Mouse (Mus musculus): ENCODE measurements around the gene Arhgap45. TPM values are rescaled to one million over a fixed set of nuclear protein-coding genes. Genes with fewer than 3 reads are reported as not detected.
"Not testable (repeated sequence)": the region's sequence is repeated elsewhere in the genome, so short reads cannot be mapped to it uniquely, and the experiment has no call there.

Arhgap45 gene
- polyA plus RNA-seq, 1 experiment from 2014 or later, result 1.9 TPM

DNA sequence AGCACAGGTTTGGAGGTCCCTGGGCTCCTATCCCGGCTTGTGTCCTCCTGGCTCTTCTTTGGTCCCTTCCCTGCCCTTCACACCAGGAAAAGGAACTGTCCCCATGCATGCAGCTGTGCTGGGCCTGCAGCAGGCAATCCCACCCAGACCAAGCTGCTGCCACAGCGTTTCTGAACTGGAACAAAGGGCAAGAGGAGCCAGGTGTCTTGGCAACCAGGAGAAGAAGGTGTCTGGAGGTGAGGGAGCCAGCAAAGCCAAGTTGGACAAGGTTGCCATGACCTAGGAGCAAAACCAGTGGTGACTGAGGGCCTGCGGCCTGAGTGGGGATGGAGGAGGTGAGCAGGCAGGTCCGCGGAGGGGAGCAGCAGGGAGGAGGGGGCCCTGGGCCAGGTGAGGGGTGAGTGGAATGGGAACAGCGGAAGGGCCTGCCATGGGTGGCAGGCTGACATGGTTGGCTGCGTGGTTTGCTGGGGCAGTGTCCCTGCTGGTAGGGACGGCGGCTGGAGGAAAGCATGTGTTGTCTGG, 30.6 kb downstream of the Arhgap45 start, which contains the start of gene Gpx4:
Gpx4 (plus strand) TSS at position 126 of the 525 bp plus-strand sequence.
- 0 out of 2 replicates have a peak, but pooled peaks cover 6% of the 10 kb centered on the region for H3K4me1 ChIP-seq
- WGBS, result 42% methylated on average over 9 of the region's 9 CpGs
- no peak for ATAC-seq (replicated peaks)
- H3K27ac ChIP-seq, result no peak within 1 kb of the TSS
- no peak within 1 kb of the TSS for H3K9ac ChIP-seq
- H3K4me2 ChIP-seq, result no peak within 1 kb of the TSS
- H3K9me3 ChIP-seq, result no peaks in the 10 kb centered on the region
- H3K4me3 ChIP-seq, result no peak within 1 kb of the TSS
- H3K27me3 ChIP-seq (replicated peaks), result no peaks in the 10 kb centered on the region
- H3K36me3 ChIP-seq (replicated peaks), result no peaks in the 10 kb centered on the region

DNA sequence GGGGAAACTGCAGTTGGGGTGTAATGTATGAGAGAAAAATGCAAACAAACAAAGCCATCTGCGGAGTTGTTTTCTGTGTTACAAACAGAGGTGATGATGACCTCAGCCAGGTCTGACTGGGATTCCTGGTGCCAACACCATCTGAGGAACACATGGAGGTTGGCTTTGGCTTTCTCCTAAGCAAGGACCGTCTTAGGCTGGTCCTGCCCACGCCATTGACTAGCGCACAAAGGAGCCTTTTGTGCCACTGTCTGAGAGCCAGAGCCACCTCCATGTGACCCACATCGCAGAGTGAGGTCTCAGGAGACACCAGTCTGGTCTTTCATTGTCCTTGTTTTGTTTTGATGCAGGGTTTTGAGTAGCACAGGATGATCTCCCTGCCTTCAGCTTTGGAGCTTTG, 31.9 kb downstream of the Arhgap45 start:
- WGBS, result 12% methylated on average over 5 of the region's 5 CpGs
- Histone ChIP-seq H3K4me2 (no peak overlapping the region), H3K27ac (no peak overlapping the region), H3K9ac (no peak overlapping the region), H3K27me3 (replicated peaks) (no peaks in the 10 kb centered on the region), H3K36me3 (replicated peaks) (no peaks in the 10 kb centered on the region), H3K4me1 (0 out of 2 replicates have a peak, but pooled peaks cover 10% of the 10 kb centered on the region), H3K4me3 (no peak overlapping the region), H3K9me3 (no peaks in the 10 kb centered on the region)
- no peak for ATAC-seq (replicated peaks)

- H3K9ac ChIP-seq, result no peak overlapping the region
- no peak overlapping the region for H3K4me2 ChIP-seq
- no peak for ATAC-seq (replicated peaks)
- no peaks in the 10 kb centered on the region for H3K36me3 ChIP-seq (replicated peaks)
- no peaks in the 10 kb centered on the region for H3K27me3 ChIP-seq (replicated peaks)
- H3K9me3 ChIP-seq, result no peaks in the 10 kb centered on the region
- 0 out of 2 replicates have a peak, but pooled peaks cover 10% of the 10 kb centered on the region for H3K4me1 ChIP-seq
- no peak overlapping the region for H3K4me3 ChIP-seq
- no peak overlapping the region for H3K27ac ChIP-seq
- 60% methylated on average over 3 of the region's 3 CpGs for WGBS
Observed at GRCm38 (mm10) chr10:80048834-80049233, 32.4 kb downstream of the Arhgap45 start.

- no peak overlapping the region for H3K4me3 ChIP-seq
- ATAC-seq (replicated peaks), result no peak
- H3K36me3 ChIP-seq (replicated peaks), result no peaks in the 10 kb centered on the region
- H3K9ac ChIP-seq, result no peak overlapping the region
- H3K27me3 ChIP-seq (replicated peaks), result no peaks in the 10 kb centered on the region
- H3K4me2 ChIP-seq, result no peak overlapping the region
- H3K9me3 ChIP-seq, result no peaks in the 10 kb centered on the region
- peaks cover 21% of the 10 kb centered on the region for H3K4me1 ChIP-seq
- 0 out of 2 replicates have a peak overlapping the region, but pooled peaks have one; percentile 20 for H3K27ac ChIP-seq
- WGBS, result 14% methylated on average over 6 of the region's 6 CpGs
Observed at GRCm38 (mm10) chr10:80050244-80050643, 33.8 kb downstream of the Arhgap45 start.

GRCm38 (mm10) chr10:80050885-80051617, 34.6 kb downstream of the Arhgap45 start:
- Histone ChIP-seq H3K9me3 (no peaks in the 10 kb centered on the region), H3K27me3 (replicated peaks) (no peaks in the 10 kb centered on the region), H3K27ac (peak overlapping the region; percentile 52), H3K4me3 (no peak overlapping the region), H3K4me1 (peaks cover 28% of the 10 kb centered on the region), H3K9ac (no peak overlapping the region), H3K36me3 (replicated peaks) (0 out of 2 replicates have a peak, but pooled peaks cover 3% of the 10 kb centered on the region), H3K4me2 (no peak overlapping the region)
- WGBS, result 10% methylated on average over 15 of the region's 15 CpGs
- ATAC-seq (replicated peaks), result no peak

DNA sequence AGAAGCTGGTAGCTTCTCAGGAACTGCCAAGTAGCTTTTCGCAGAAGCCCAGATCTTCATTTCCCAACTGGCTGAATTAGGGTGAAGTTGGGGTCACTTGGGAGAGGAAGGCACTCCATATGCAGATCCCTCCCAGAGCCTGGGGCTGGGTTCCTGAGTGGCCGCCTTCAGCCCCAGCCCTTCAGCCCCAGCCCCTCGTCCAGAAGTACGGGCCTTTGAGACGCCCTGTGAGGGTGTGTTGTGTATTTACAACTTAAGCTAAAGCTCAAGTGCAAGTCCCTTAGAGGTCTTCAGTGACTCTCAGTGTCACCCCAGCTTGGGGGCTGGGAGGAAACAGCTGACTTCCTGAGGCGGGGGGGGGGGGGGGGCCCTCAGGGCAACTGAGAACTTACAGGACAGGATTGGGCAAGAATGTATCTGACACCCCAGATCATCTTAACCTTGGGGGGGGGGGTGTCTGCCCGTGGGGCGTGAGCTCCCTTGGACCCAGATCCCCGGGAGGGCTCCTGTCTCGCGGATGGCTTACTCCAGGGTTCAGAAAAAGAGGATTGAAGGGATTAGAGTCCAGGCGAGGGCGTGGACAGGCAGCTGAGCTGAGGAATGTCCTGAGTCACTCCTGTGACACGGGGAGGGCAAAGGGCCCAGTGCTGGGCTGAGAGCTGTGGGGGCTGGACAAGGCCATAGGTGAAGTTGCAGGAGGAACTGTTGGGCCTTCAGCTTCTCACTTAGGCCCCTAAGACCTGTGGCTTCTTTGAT, 35.3 kb downstream of the Arhgap45 start:
- ATAC-seq (replicated peaks), result no peak
- peaks cover 8% of the 10 kb centered on the region; the same call in 1 of the 2 replicates for H3K36me3 ChIP-seq (replicated peaks)
- H3K4me3 ChIP-seq, result no peak overlapping the region
- WGBS, result 18% methylated on average over 14 of the region's 14 CpGs
- no peak overlapping the region for H3K4me2 ChIP-seq
- no peaks in the 10 kb centered on the region for H3K9me3 ChIP-seq
- peak overlapping the region; percentile 52; the same call in 1 of the 2 replicates for H3K27ac ChIP-seq
- no peak overlapping the region for H3K9ac ChIP-seq
- H3K27me3 ChIP-seq (replicated peaks), result no peaks in the 10 kb centered on the region
- H3K4me1 ChIP-seq, result peaks cover 28% of the 10 kb centered on the region

- ATAC-seq (replicated peaks), result no peak
- Histone ChIP-seq H3K4me1 (peaks cover 28% of the 10 kb centered on the region), H3K27ac (0 out of 2 replicates have a peak overlapping the region, but pooled peaks have one; percentile 11), H3K4me3 (no peak overlapping the region), H3K27me3 (replicated peaks) (no peaks in the 10 kb centered on the region), H3K36me3 (replicated peaks) (peaks cover 13% of the 10 kb centered on the region; the same call in 1 of the 2 replicates), H3K4me2 (no peak overlapping the region), H3K9ac (no peak overlapping the region), H3K9me3 (no peaks in the 10 kb centered on the region)
- WGBS, result 83% methylated on average over 5 of the region's 5 CpGs
Observed at GRCm38 (mm10) chr10:80052374-80052764, 35.9 kb downstream of the Arhgap45 start.

DNA sequence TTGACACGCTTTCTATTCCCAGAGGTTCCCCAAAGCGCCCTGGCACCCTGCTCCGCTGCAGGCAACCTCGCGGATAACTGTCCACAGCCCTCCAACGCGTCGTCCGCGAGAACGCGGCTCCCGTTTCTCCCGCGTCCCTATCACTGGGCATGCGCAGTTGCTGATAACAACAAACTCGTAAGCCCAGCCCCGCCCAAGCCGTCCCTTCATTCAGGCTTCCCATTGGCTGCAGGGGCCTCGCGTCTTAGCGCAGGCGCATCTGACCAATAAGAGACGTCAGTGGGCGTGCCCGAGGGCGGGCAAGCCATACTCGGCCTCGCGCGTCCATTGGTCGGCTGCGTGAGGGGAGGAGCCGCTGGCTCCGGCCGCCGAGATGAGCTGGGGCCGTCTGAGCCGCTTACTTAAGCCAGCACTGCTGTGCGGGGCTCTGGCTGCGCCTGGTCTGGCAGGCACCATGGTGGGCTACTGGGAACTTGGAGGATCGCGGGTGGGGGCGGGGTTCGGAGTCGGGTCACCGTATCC, 36.9 kb downstream of the Arhgap45 start:
- ATAC-seq (replicated peaks), result peak; percentile 97
- WGBS, result under 1% methylated on average over 47 of the region's 47 CpGs
- H3K4me3 ChIP-seq, result peak overlapping the region; percentile 60

DNA sequence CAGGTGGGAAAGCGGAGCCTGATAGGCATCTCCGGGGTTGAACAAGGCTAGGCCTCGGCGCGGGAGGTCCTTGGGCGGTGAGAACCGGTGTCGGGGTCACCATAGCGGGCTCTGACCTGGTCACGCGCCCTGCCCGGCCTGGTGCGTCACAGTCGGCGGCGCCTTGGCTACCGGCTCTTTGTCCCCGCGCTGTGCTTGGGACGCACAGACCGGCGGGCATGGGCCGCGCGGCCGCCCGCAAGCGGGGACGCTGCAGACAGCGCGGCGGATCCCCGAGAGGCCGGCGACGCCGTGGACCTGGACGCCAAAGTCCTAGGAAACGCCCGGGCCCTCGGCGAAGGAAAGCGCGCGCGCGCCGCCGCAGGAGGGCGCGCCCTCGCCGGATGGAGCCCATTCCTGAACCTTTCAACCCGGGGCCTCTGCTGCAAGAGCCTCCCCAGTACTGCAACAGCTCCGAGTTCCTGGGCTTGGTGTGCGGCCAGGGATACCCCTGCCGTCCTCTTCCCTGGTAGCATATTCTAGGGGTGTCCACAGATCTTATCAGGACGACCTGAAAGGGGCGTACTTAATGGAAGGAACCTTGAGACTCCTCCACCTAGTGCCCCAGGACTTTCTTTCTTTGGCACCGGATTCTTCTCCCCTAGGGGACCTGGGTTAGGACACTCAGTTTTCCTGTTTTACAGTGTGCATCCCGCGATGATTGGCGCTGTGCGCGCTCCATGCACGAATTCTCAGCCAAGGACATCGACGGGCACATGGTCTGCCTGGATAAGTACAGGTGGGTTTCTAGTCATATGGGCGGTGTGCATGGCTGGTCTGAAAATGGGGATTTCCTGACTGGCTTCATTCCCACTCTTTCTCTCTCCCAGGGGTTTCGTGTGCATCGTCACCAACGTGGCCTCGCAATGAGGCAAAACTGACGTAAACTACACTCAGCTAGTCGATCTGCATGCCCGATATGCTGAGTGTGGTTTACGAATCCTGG, 37.7 kb downstream of the Arhgap45 start:
- peak; percentile 53 for ATAC-seq (replicated peaks)
- no peaks in the 10 kb centered on the region for H3K27me3 ChIP-seq (replicated peaks)
- peak overlapping the region; percentile 60 for H3K4me3 ChIP-seq
- peaks cover 21% of the 10 kb centered on the region for H3K4me1 ChIP-seq
- H3K36me3 ChIP-seq (replicated peaks), result peaks cover 13% of the 10 kb centered on the region; the same call in 1 of the 2 replicates
- H3K4me2 ChIP-seq, result peak overlapping the region; percentile 77
- H3K27ac ChIP-seq, result peak overlapping the region; percentile 92
- 1% methylated on average over 77 of the region's 77 CpGs for WGBS
- no peaks in the 10 kb centered on the region for H3K9me3 ChIP-seq
- H3K9ac ChIP-seq, result peak overlapping the region; percentile 81

More for the DNA sequence above, 36.9 kb downstream of the Arhgap45 start:
- Histone ChIP-seq H3K9me3 (no peaks in the 10 kb centered on the region), H3K27me3 (replicated peaks) (no peaks in the 10 kb centered on the region), H3K36me3 (replicated peaks) (peaks cover 13% of the 10 kb centered on the region; the same call in 1 of the 2 replicates), H3K4me1 (peaks cover 25% of the 10 kb centered on the region), H3K4me2 (peak overlapping the region; percentile 77), H3K27ac (peak overlapping the region; percentile 92), H3K9ac (peak overlapping the region; percentile 81)

GRCm38 (mm10) chr10:80054911-80055310, 38.5 kb downstream of the Arhgap45 start:
- peaks cover 21% of the 10 kb centered on the region for H3K4me1 ChIP-seq
- 21% methylated on average over 3 of the region's 3 CpGs for WGBS
- H3K27ac ChIP-seq, result peak overlapping the region; percentile 92
- H3K4me3 ChIP-seq, result peak overlapping the region; percentile 60
- H3K9ac ChIP-seq, result peak overlapping the region; percentile 81
- not testable (repeated sequence) for H3K27me3 ChIP-seq (replicated peaks); H3K9me3 ChIP-seq; ATAC-seq (replicated peaks)
- H3K4me2 ChIP-seq, result peak overlapping the region; percentile 77
- peaks cover 13% of the 10 kb centered on the region; the same call in 1 of the 2 replicates for H3K36me3 ChIP-seq (replicated peaks)

DNA sequence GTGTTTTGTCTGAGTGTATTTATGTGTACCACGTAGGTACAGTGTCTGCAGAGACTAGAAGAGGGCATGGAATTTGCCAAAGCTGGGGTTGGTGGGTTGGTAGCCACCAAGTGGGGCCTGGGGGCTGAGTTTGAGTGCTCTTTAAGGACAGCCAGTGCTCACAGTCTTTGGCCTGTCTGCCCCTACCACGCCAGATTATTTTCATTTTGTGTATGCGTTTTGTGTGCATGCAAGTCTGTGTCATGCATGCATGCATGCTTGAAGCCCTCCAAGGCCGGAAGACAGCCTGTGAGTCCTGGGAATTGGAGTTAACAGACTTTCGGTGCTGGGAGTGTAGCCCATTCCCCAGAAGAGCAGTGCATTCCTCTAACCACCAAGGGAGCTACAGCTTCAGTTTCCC, 38.9 kb downstream of the Arhgap45 start:
- Histone ChIP-seq H3K27me3 (replicated peaks) (no peaks in the 10 kb centered on the region), H3K4me1 (peaks cover 21% of the 10 kb centered on the region), H3K27ac (no peak overlapping the region), H3K4me2 (peak overlapping the region; percentile 77), H3K4me3 (peak overlapping the region; percentile 60), H3K9ac (peak overlapping the region; percentile 12; the same call in 1 of the 2 replicates), H3K36me3 (replicated peaks) (peaks cover 16% of the 10 kb centered on the region; the same call in 1 of the 2 replicates), H3K9me3 (no peaks in the 10 kb centered on the region)
- ATAC-seq (replicated peaks), result no peak
- WGBS, result 81% methylated on average over 5 of the region's 5 CpGs
